Mouse (Mus musculus): ENCODE measurements around the gene Med14. TPM values are rescaled to one million over a fixed set of nuclear protein-coding genes. Genes with fewer than 3 reads are reported as not detected.

Gene Med14
- total and polyA plus RNA-seq, 2 experiments from 2014 or later = 10.8 to 41.9 TPM

- no peak for ATAC-seq (ENCODE audit: insufficient read depth, low read depth)
- WGBS = 43% methylated on average over 2 of the region's 2 CpGs
- Histone ChIP-seq H3K9me3 (replicated peaks; ENCODE audit: control insufficient read depth, low read length) (no peaks in the 10 kb centered on the region), H3K4me1 (ENCODE audit: control insufficient read depth, insufficient read depth) (no peaks in the 10 kb centered on the region), H3K9ac (replicated peaks; ENCODE audit: low read depth, low read length) (no peak overlapping the region), H3K27ac (ENCODE audit: low read depth) (no peak overlapping the region), H3K36me3 (replicated peaks; ENCODE audit: control insufficient read depth, insufficient read depth, low read length) (no peaks in the 10 kb centered on the region), H3K4me3 (ENCODE audit: low read depth, low read length) (no peak overlapping the region), H3K27me3 (ENCODE audit: control insufficient read depth, insufficient read depth, low read length) (no peaks in the 10 kb centered on the region), H3K4me2 (ENCODE audit: low read depth, low read length) (no peak overlapping the region)
- no peak for DNase-seq (ENCODE audit: low spot score)
- no peak for TF ChIP-seq CTCF (IDR thresholded peaks at IDR 0.05; ENCODE audit: low read depth)
- no peak for TF ChIP-seq EP300 (IDR thresholded peaks at IDR 0.05; ENCODE audit: low read depth)
Observed at GRCm38 (mm10) chrX:12771561-12771960, 9.7 kb upstream of the Med14 start.

DNA sequence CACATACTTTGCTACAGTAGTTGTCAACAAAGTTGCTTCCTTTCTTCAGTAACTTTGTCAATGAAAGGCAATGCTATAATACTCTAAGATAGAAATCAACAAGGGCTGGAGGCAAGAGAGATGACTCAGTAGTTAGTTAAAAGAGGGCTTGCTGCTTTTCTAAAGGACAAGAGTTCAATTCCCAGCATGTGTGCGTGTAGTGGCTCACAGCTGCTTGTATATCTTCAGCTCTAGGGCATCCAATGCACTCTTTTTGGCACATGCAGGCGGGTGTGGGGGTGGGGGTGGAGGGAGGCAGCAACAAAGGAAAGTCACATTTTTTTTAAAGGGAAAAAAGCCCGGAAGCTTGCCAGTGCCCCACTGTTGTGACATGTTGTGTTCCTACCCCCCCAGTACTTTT is 6.7 kb upstream of the Med14 start:
- no peaks in the 10 kb centered on the region for H3K4me1 ChIP-seq (ENCODE audit: control insufficient read depth, insufficient read depth)
- H3K4me2 ChIP-seq (ENCODE audit: low read depth, low read length) = no peak overlapping the region
- no peaks in the 10 kb centered on the region for H3K27me3 ChIP-seq (ENCODE audit: control insufficient read depth, insufficient read depth, low read length)
- no peak for TF ChIP-seq CTCF (IDR thresholded peaks at IDR 0.05; ENCODE audit: low read depth)
- TF ChIP-seq EP300 (IDR thresholded peaks at IDR 0.05; ENCODE audit: low read depth) = no peak
- no peak overlapping the region for H3K4me3 ChIP-seq (ENCODE audit: low read depth, low read length)
- no peak for ATAC-seq (ENCODE audit: insufficient read depth, low read depth)
- no peak overlapping the region for H3K9ac ChIP-seq (replicated peaks; ENCODE audit: low read depth, low read length)
- no peak for DNase-seq (ENCODE audit: low spot score)
- no peak overlapping the region for H3K27ac ChIP-seq (ENCODE audit: low read depth)
- no peaks in the 10 kb centered on the region for H3K9me3 ChIP-seq (replicated peaks; ENCODE audit: control insufficient read depth, low read length)
- no peaks in the 10 kb centered on the region for H3K36me3 ChIP-seq (replicated peaks; ENCODE audit: control insufficient read depth, insufficient read depth, low read length)
- WGBS = 63% methylated on average over 3 of the region's 3 CpGs

- WGBS = 60% methylated on average over 4 of the region's 4 CpGs
- TF ChIP-seq EP300 (IDR thresholded peaks at IDR 0.05; ENCODE audit: low read depth) = no peak
- TF ChIP-seq CTCF (IDR thresholded peaks at IDR 0.05; ENCODE audit: low read depth) = no peak
- ATAC-seq (ENCODE audit: insufficient read depth, low read depth) (no peak), DNase-seq (ENCODE audit: low spot score) (no peak)
- H3K36me3 ChIP-seq (replicated peaks; ENCODE audit: control insufficient read depth, insufficient read depth, low read length) = no peaks in the 10 kb centered on the region
- no peak overlapping the region for H3K9ac ChIP-seq (replicated peaks; ENCODE audit: low read depth, low read length)
- no peaks in the 10 kb centered on the region for H3K4me1 ChIP-seq (ENCODE audit: control insufficient read depth, insufficient read depth)
- H3K4me2 ChIP-seq (ENCODE audit: low read depth, low read length) = no peak overlapping the region; the same call in 1 of the 2 replicates
- no peaks in the 10 kb centered on the region for H3K9me3 ChIP-seq (replicated peaks; ENCODE audit: control insufficient read depth, low read length)
- H3K27ac ChIP-seq (ENCODE audit: low read depth) = no peak overlapping the region
- H3K4me3 ChIP-seq (ENCODE audit: low read depth, low read length) = no peak overlapping the region
- no peaks in the 10 kb centered on the region; the same call in 1 of the 2 replicates for H3K27me3 ChIP-seq (ENCODE audit: control insufficient read depth, insufficient read depth, low read length)
Observed at GRCm38 (mm10) chrX:12766846-12767564, 5.1 kb upstream of the Med14 start.

DNA sequence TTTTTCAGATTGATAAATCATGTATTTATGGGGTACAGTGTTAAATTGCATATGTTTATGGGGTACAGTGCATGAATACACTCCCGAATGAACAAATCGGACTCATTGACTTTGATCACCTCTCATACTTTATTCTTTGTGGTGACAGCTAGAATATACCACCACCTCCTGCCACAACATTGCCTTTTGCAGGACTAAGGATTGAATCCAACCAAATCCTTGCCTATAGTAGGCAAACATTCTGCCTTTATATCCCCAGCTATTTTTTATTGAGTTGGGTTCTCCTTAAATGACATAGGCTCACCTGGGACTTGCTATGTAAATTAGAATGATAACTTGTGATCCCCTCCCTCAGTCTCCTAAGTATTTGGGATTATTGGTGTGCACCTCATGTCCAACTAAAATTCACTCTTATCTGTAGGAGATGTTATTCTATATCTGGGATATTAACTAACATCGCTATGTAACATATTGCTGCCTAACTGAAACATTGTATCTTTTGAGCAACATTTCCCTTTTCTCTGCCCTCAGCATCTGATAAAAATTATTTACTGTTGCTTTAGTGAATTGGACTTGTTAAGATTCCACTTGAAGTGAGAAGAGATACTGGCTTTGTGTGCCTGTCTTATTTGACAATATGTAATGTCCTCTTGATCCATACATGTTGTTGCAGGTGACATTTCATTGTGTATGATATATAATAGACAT is 1.4 kb upstream of the Med14 start:
- peak overlapping the region; percentile 85 for H3K4me3 ChIP-seq (ENCODE audit: low read depth, low read length)
- H3K36me3 ChIP-seq (replicated peaks; ENCODE audit: control insufficient read depth, insufficient read depth, low read length) = no peaks in the 10 kb centered on the region
- no peaks in the 10 kb centered on the region for H3K9me3 ChIP-seq (replicated peaks; ENCODE audit: control insufficient read depth, low read length)
- ATAC-seq (ENCODE audit: insufficient read depth, low read depth) (no peak), DNase-seq (ENCODE audit: low spot score) (no peak)
- peak overlapping the region; percentile 99 for H3K27ac ChIP-seq (ENCODE audit: low read depth)
- peak overlapping the region; percentile 67 for H3K4me2 ChIP-seq (ENCODE audit: low read depth, low read length)
- H3K4me1 ChIP-seq (ENCODE audit: control insufficient read depth, insufficient read depth) = no peaks in the 10 kb centered on the region; the same call in 1 of the 2 replicates
- 68% methylated on average over 3 of the region's 3 CpGs for WGBS
- TF ChIP-seq CTCF (IDR thresholded peaks at IDR 0.05; ENCODE audit: low read depth) (no peak), EP300 (IDR thresholded peaks at IDR 0.05; ENCODE audit: low read depth) (no peak)
- no peaks in the 10 kb centered on the region; the same call in 1 of the 2 replicates for H3K27me3 ChIP-seq (ENCODE audit: control insufficient read depth, insufficient read depth, low read length)
- H3K9ac ChIP-seq (replicated peaks; ENCODE audit: low read depth, low read length) = peak overlapping the region; percentile 92

DNA sequence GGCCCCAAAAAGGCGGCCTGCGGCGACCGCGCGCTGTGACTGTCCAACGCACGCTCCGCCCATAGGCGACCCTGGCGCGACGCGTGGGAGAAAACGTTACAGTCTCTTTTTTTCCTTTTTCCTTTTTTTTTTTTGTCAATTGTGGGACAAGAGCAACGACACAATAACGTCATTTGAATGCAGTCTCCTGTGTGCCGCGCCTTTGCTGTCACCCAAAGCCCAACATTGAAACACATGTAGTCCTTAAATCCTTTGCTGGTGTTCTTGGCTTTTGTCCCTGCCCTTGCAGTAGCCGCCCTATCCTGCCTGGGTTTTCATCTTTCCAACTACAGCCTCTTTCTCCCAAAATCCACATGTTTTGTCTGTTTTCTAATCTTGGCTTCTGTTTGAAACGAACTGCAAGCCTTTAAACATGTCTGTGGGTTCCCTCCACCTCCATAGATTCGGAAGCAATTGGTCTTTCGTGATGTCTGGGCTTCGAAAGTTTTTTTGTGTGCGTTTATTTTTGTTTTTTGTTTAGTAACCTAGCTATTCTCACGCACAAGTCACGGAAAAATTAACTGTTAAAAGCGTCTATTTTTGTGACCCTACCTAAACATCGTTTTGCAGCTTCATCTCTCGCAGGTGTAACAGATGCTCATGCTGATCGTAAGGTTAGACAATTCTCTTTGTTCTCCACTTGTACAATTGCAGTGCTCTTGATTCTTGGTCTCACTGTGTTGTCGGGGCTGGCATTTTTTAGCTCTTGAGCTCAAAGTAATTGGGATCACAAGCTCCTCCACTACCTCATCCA is 657 bp upstream of the Med14 start:
- Histone ChIP-seq H3K9ac (replicated peaks; ENCODE audit: low read depth, low read length) (peak overlapping the region; percentile 92), H3K4me2 (ENCODE audit: low read depth, low read length) (peak overlapping the region; percentile 67), H3K4me3 (ENCODE audit: low read depth, low read length) (peak overlapping the region; percentile 85), H3K4me1 (ENCODE audit: control insufficient read depth, insufficient read depth) (no peaks in the 10 kb centered on the region; the same call in 1 of the 2 replicates), H3K9me3 (replicated peaks; ENCODE audit: control insufficient read depth, low read length) (no peaks in the 10 kb centered on the region), H3K27ac (ENCODE audit: low read depth) (peak overlapping the region; percentile 99), H3K27me3 (ENCODE audit: control insufficient read depth, insufficient read depth, low read length) (no peaks in the 10 kb centered on the region; the same call in 1 of the 2 replicates), H3K36me3 (replicated peaks; ENCODE audit: control insufficient read depth, insufficient read depth, low read length) (no peaks in the 10 kb centered on the region)
- DNase-seq (ENCODE audit: low spot score) (peak; percentile 48), ATAC-seq (ENCODE audit: insufficient read depth, low read depth) (no peak)
- TF ChIP-seq CTCF (IDR thresholded peaks at IDR 0.05; ENCODE audit: low read depth) (no peak), EP300 (IDR thresholded peaks at IDR 0.05; ENCODE audit: low read depth) (no peak; the same call in 1 of the 2 replicates)
- WGBS = 13% methylated on average over 29 of the region's 32 CpGs

Data from heart, postnatal 0 days (tissue).